Mouse (Mus musculus): ENCODE results near the gene Zfp704.

GRCm38 (mm10) chr3:9523081-9523932, 86.6 kb downstream of the Zfp704 start:
- TF ChIP-seq POLR2A (IDR thresholded peaks at IDR 0.05; ENCODE audit: control insufficient read depth, low read depth, low read length) (no peak), CTCF (IDR thresholded peaks at IDR 0.05; ENCODE audit: control insufficient read depth, insufficient read depth, insufficient replicate concordance, low read depth, low read length) (no peak)
